Mouse (Mus musculus) heart, embryonic 10.5 days (tissue): ENCODE data around the gene Fanca. TPM values are rescaled to one million over a fixed set of nuclear protein-coding genes. Genes with fewer than 3 reads are reported as not detected.
"Not testable (repeated sequence)": the region's sequence is repeated elsewhere in the genome, so short reads cannot be mapped to it uniquely, and the experiment has no call there.

Experiments
- DNase-seq: peaks from one replicate; pipeline ENCODE4 v3.0.0-alpha.2; 2017; ENCODE audit warnings: low spot score
- H3K27ac ChIP-seq: fragments of 300-500 bp; sonication (generic); 2 replicates; pipeline ENCODE4 v1.5.1; 2016; ENCODE audit warnings: mild to moderate bottlenecking
- H3K27me3 ChIP-seq: fragments of 300-500 bp; sonication (generic); 2 replicates; pipeline ENCODE4 v1.6.1; 2016; ENCODE audit warnings: mild to moderate bottlenecking; ENCODE audit not compliant: poor library complexity, insufficient read depth, severe bottlenecking
- H3K36me3 ChIP-seq: fragments of 300-500 bp; sonication (generic); 2 replicates; pipeline ENCODE4 v1.6.1; 2016; ENCODE audit warnings: mild to moderate bottlenecking, moderate library complexity
- H3K4me1 ChIP-seq: fragments of 300-500 bp; sonication (generic); 2 replicates; pipeline ENCODE4 v1.6.1; 2016; ENCODE audit warnings: mild to moderate bottlenecking
- H3K4me3 ChIP-seq: fragments of 300-500 bp; sonication (generic); 2 replicates; pipeline ENCODE4 v1.5.1; 2016; ENCODE audit warnings: mild to moderate bottlenecking, moderate library complexity
- H3K9me3 ChIP-seq: fragments of 300-500 bp; sonication (generic); 2 replicates; pipeline ENCODE4 v1.6.1; 2016; ENCODE audit warnings: mild to moderate bottlenecking, moderate library complexity
- WGBS: fragments of 180-500 bp; shearing (Covaris S2); methylation state at CpG from one replicate; pipeline ENCODE4 v1.1.7; 2016; 5-methylcytosine and 5-hydroxymethylcytosine counted together
- polyA plus RNA-seq: library from polyadenylated mRNA; unstranded; fragments of >200 nt; fragmentation: Nextera tagmentation; extraction: Ambion mirVana; gene quantifications from 2 replicates; pipeline ENCODE4 v1.2.1, GENCODE M21; 2016

The Fanca gene
- polyA plus RNA-seq, 1 experiment from 2014 or later, result 28.9 TPM

- H3K27me3 ChIP-seq, H3K4me3 ChIP-seq, H3K27ac ChIP-seq, H3K9me3 ChIP-seq, DNase-seq: not testable (repeated sequence)
- H3K4me1 ChIP-seq, result peaks cover 15% of the 10 kb centered on the region; the same call in 1 of the 2 replicates
- H3K36me3 ChIP-seq, result peaks cover 59% of the 10 kb centered on the region
- WGBS, result 90% methylated on average over 5 of the region's 6 CpGs
Measured at GRCm38 (mm10) chr8:123282994-123283393, 35.4 kb downstream of the Fanca start.

DNA sequence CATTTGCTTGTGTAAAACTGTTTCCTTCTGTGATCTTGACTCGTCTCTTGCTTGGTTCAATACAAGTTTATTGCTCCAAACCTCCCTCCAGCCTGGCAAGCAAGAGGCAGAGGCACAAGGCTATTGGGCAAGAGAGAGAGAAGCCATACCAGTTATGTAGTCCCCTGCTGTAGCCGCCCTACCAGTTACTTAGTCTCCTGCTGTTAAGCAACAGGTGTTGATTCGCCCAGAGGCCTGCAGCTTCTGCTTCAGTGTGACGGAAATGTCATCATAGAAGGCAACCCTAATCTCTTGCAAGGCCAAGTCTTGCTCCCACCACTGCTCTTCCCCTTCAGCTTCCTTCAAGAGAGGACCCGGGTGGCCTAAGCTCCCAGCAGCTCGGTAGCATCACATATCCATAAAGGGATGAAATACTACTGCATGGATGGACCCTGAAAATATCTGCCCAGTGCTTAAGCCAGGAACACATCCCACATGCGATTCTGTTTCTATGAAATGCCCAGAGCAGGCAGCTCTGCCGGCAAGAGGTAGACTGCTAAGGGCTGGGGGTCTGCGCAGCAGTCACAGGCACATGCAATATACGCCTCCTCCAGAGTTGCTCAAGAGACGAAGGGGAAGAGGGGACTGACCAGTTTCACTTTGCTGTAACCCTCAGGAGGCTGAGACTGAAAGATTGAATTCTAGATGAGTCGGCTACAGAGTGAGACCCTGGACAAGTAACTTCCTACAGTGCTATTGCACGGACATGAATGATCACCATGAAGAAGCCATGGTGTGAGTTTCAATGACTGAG is 37.9 kb downstream of the Fanca start:
- H3K27ac ChIP-seq, result no peak overlapping the region
- H3K36me3 ChIP-seq, result peaks cover 51% of the 10 kb centered on the region
- peaks cover 16% of the 10 kb centered on the region; the same call in 1 of the 2 replicates for H3K4me1 ChIP-seq
- DNase-seq, result no peak
- 83% methylated on average over 13 of the region's 13 CpGs for WGBS
- no peaks in the 10 kb centered on the region for H3K27me3 ChIP-seq
- no peak overlapping the region for H3K4me3 ChIP-seq
- H3K9me3 ChIP-seq, result no peaks in the 10 kb centered on the region

DNA sequence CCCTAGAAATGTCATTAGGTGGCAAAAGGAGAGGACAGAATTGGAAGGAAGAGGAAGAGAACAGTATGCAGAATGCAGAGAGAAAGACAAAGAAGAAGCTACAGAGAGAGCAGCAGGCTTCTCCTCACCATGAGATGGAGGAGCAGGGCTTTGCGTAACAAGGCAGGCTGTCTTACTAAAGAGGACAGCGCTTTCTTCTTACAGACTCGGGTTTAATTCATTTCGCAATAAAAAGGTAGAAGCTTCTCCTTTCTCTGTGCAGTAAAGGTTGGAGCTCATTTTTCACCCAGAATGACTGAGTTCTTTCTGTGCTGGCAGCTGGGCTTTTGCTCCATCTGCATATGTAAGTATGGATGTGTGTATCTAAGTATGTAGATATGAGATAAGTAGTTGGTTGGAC is 38.5 kb downstream of the Fanca start:
- Histone ChIP-seq H3K36me3 (peaks cover 57% of the 10 kb centered on the region), H3K27ac (no peak overlapping the region), H3K4me3 (no peak overlapping the region), H3K9me3 (no peaks in the 10 kb centered on the region), H3K27me3 (no peaks in the 10 kb centered on the region), H3K4me1 (peaks cover 15% of the 10 kb centered on the region; the same call in 1 of the 2 replicates)
- DNase-seq, result no peak
- 92% methylated on average over 4 of the region's 4 CpGs for WGBS

- Histone ChIP-seq H3K27me3 (no peaks in the 10 kb centered on the region), H3K4me1 (0 out of 2 replicates have a peak, but pooled peaks cover 5% of the 10 kb centered on the region), H3K9me3 (no peaks in the 10 kb centered on the region), H3K27ac (no peak overlapping the region), H3K4me3 (no peak overlapping the region), H3K36me3 (peaks cover 67% of the 10 kb centered on the region)
- 70% methylated on average over 7 of the region's 7 CpGs for WGBS
- no peak for DNase-seq
Measured at GRCm38 (mm10) chr8:123278445-123278844, 39.9 kb downstream of the Fanca start.

GRCm38 (mm10) chr8:123275096-123275495 is 43.3 kb downstream of the Fanca start:
- DNase-seq, result no peak
- Histone ChIP-seq H3K36me3 (peaks cover 71% of the 10 kb centered on the region), H3K4me1 (peaks cover 9% of the 10 kb centered on the region; the same call in 1 of the 2 replicates), H3K27me3 (no peaks in the 10 kb centered on the region), H3K4me3 (no peak overlapping the region), H3K27ac (no peak overlapping the region), H3K9me3 (no peaks in the 10 kb centered on the region)
- 94% methylated on average over 12 of the region's 12 CpGs for WGBS

DNA sequence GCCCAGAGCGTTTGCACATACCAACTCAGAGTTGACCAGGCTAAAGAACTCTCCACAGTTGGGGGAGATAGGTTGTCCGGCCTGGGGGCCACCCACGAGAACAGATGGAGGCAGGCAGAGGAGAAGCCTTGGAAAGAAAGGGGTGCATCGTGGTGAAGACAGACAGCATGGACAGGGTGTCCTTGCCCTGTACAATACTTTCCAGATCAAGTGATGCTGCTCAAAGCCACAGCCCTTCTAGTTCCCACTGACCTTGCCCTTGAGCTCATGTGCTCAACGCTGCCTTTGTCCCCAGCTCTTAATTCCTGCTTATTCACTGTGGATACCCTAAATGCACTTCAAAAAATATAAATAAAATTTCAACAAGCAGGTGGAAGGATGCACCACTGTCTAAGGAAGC is 43.9 kb downstream of the Fanca start:
- H3K4me1 ChIP-seq, result peaks cover 9% of the 10 kb centered on the region; the same call in 1 of the 2 replicates
- H3K27ac ChIP-seq, result no peak overlapping the region
- 85% methylated on average over 5 of the region's 5 CpGs for WGBS
- no peak overlapping the region for H3K4me3 ChIP-seq
- no peak for DNase-seq
- H3K36me3 ChIP-seq, result peaks cover 72% of the 10 kb centered on the region
- H3K9me3 ChIP-seq, result no peaks in the 10 kb centered on the region
- H3K27me3 ChIP-seq, result no peaks in the 10 kb centered on the region

DNA sequence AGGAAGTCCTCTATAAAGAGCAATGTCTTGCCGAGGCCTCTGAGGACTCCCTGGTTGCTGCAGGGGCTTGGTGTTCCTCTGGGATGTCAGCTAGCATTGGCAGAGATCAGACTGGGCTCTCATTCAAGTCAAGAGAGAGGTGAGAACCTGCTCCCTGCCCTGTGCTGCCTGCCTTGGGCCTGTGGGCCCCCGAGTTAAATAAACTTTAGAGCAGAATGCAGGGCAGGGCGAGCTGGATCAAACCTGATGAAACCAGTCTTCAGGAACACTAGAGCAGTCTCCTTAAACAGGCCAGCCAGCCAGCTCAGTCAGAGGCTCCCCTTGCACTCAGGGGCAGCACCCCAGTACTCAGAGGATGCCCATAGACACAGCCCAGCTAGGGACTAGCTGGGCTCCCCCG is 46.5 kb downstream of the Fanca start:
- Histone ChIP-seq H3K36me3 (peaks cover 84% of the 10 kb centered on the region), H3K4me3 (no peak overlapping the region), H3K9me3 (no peaks in the 10 kb centered on the region), H3K4me1 (peaks cover 13% of the 10 kb centered on the region; the same call in 1 of the 2 replicates), H3K27me3 (no peaks in the 10 kb centered on the region), H3K27ac (peak overlapping the region; percentile 32; the same call in 1 of the 2 replicates)
- 76% methylated on average over 4 of the region's 4 CpGs for WGBS
- DNase-seq, result no peak

DNA sequence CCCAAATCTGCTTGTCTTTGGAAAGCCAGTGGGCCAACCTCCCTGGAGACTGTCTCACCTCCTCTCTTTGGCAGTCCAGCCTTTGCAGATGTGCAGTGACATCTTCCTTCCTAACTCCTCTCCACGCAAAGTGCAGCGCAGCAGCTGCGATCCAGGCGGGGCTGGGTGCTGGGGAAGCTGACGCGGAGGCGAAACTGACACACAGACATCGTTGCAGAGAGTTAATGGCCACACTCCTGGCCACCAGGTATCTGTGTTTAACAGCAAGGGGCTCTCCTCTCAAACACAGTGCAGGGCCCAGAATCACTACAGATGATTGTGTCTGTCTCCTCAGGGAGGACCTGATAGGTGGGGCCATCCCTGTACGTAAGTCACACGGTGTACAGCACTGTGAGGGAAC is 47.2 kb downstream of the Fanca start:
- DNase-seq, result no peak
- H3K27ac ChIP-seq, result no peak overlapping the region
- H3K9me3 ChIP-seq, result no peaks in the 10 kb centered on the region
- H3K4me1 ChIP-seq, result peaks cover 13% of the 10 kb centered on the region; the same call in 1 of the 2 replicates
- H3K36me3 ChIP-seq, result peaks cover 86% of the 10 kb centered on the region
- no peaks in the 10 kb centered on the region for H3K27me3 ChIP-seq
- 88% methylated on average over 10 of the region's 10 CpGs for WGBS
- no peak overlapping the region for H3K4me3 ChIP-seq

DNA sequence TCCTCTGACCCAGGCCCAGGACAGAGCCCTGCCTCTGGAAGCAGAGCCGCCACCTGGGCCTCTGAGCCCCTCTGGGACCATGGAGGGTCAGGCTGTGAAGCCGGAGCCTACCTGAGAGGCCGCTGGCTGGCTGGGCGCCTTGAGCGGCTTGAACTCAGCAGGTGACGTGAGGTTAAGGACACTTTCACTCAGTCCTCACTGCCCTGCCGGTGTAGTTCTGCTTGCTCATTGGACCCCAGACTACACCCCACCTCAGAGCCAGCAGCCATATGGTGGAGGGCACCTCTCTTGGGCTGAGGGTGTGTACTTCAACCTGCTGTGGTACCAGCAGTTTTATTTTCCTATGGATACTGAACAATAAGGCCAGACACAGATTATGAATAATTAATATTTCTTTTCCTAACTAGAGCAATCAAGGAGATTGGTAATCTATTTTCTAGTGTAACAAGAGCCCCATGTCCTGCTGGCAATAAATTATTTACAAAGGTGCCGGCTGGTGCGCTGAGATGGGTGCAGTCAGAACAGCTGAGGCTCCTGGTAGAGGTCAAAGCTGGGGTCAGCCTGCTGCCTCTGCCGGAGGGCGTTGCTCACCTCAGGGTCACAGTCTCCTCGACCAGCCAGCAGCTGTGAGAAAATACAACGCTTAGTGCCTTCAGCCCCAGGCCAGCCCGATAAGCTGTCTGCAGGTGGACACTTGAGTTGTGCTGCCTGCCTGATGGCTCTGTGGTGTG is 50.3 kb downstream of the Fanca start:
- H3K4me1 ChIP-seq, result peaks cover 13% of the 10 kb centered on the region; the same call in 1 of the 2 replicates
- H3K27me3 ChIP-seq, result no peaks in the 10 kb centered on the region
- no peak overlapping the region for H3K4me3 ChIP-seq
- no peaks in the 10 kb centered on the region for H3K9me3 ChIP-seq
- WGBS, result 82% methylated on average over 14 of the region's 14 CpGs
- DNase-seq, result no peak
- H3K27ac ChIP-seq, result no peak overlapping the region
- H3K36me3 ChIP-seq, result peaks cover 90% of the 10 kb centered on the region

GRCm38 (mm10) chr8:123257593-123257992 is 60.8 kb downstream of the Fanca start:
- Histone ChIP-seq H3K4me1 (peaks cover 34% of the 10 kb centered on the region), H3K36me3 (peaks cover 61% of the 10 kb centered on the region)
- not testable (repeated sequence) for H3K27me3 ChIP-seq, H3K9me3 ChIP-seq, H3K27ac ChIP-seq, DNase-seq, H3K4me3 ChIP-seq
- 90% methylated on average over 8 of the region's 8 CpGs for WGBS

DNA sequence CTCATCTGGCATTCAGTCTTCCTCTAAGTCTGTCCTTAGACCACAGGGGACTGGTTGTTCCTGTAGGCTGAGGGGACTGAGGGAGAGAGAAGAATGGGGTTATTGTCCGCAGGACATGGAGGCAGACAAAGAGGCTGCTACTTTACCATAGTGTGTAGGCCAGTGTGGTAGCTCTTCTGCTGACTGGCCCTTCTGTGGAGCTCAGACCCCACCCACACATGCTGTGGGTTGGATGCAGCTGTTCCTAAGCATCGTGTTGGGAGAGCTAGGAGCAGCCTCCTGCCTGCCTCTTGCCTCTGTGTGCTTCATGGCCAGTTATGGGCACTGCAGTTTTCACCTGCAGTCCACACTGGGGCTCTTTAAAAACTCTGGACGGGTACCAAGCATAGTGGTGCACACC is 61.3 kb downstream of the Fanca start:
- peaks cover 37% of the 10 kb centered on the region for H3K4me1 ChIP-seq
- no peak overlapping the region for H3K27ac ChIP-seq
- H3K36me3 ChIP-seq, result peaks cover 58% of the 10 kb centered on the region
- no peak overlapping the region for H3K4me3 ChIP-seq
- 78% methylated on average over 3 of the region's 3 CpGs for WGBS
- no peak for DNase-seq
- no peaks in the 10 kb centered on the region for H3K9me3 ChIP-seq
- H3K27me3 ChIP-seq, result no peaks in the 10 kb centered on the region

- 65% methylated on average over 6 of the region's 6 CpGs for WGBS
- no peaks in the 10 kb centered on the region for H3K9me3 ChIP-seq
- H3K4me3 ChIP-seq, result peak overlapping the region; percentile 97
- no peak for DNase-seq
- H3K36me3 ChIP-seq, result peaks cover 65% of the 10 kb centered on the region
- peaks cover 37% of the 10 kb centered on the region for H3K4me1 ChIP-seq
- H3K27ac ChIP-seq, result peak overlapping the region; percentile 98; the same call in 1 of the 2 replicates
- no peaks in the 10 kb centered on the region for H3K27me3 ChIP-seq
Measured at GRCm38 (mm10) chr8:123255170-123255569, 63.2 kb downstream of the Fanca start.
